Mouse (Mus musculus): ENCODE results near the gene Rps19bp1. TPM values are rescaled to one million over a fixed set of nuclear protein-coding genes. Genes with fewer than 3 reads are reported as not detected.

Rps19bp1 gene
- 52.0 and 55.4 TPM in 2 replicates for polyA plus RNA-seq (2012; rRNA removed)

DNA sequence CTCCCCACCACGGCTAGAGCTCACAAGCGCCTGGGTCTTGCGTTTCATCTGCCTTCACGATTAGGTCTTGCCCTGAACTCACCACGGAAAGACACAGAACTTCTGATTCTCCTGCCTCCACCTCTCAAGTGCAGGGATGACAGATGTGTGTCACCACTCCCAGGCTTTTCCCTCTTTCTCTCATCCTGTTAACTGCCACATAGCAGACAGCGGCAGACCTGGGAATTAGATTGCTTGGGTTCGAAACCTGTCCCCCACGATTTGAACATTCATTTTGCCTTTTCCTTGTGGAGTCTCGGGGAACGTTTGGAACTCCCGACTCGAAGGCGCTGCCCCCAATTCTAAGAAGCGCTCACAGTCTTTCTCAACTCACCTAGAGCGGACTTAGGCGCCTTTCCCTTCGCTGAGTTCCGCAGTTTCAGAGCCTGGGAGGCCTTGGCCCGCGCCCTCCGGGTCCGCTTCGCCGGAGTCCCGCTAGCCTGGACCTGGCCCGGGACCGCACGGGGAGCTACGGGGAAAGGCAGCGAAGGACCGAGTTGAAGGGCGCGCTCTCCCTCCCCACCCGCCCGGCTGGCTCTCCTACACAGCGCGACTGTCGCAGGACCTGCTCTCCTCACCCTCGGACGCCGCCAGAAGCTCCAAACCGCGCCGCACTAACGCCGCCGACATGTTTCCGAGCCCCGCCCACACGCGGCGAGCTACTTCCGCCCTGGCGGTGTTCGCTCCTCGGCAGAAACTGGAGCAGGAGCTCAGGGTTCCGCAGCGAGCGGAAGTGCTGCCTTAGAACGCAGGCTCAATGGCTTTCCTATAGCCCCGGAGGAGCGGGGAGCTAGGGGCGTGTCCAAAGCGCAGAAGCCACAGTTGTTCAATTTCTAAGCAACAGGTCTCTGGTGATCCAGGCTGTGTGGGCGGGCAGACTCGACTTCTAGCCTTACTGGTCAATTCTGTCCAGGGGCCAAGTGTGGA lies at the start of gene Rps19bp1:
Rps19bp1 (minus strand) TSS at position 706 of the 966 bp plus-strand sequence.

DNA sequence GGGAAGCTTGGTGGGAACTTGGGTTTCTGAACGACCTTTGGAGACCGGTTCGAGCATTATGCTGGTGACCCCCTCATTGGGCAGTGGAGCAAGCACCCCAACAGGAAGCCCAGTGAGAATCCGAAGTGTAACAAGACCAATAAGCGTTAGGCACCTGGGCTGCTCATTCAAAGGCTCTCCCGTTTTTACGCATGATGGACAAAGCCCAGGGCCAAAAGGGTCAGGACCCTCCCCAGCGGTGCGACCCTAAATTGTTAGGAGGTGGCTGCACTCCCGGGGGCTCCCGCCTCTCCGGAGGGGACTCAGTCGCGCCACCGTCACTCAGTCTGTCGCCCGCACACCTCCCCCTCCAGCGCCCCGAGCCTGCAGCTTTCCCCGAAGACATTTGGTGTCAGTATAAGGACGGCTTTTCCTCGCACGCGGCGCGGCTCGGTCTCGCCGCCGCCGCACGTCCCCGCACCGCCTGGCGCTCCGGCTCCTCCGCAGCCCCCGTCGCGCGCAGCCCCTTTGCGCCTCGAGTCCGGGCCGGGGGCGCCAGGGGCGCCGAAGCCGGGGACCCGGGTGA lies 22.8 kb upstream of the Rps19bp1 start, which contains the start of gene Cacna1i:
Cacna1i (plus strand) TSS at position 388 of the 565 bp plus-strand sequence.

GRCm38 (mm10) chr15:80254847-80255645 lies 9.1 kb downstream of the Rps19bp1 start, which contains the start of gene Atf4:
Gene Atf4 (plus strand): TSS chr15:80255184.

DNA sequence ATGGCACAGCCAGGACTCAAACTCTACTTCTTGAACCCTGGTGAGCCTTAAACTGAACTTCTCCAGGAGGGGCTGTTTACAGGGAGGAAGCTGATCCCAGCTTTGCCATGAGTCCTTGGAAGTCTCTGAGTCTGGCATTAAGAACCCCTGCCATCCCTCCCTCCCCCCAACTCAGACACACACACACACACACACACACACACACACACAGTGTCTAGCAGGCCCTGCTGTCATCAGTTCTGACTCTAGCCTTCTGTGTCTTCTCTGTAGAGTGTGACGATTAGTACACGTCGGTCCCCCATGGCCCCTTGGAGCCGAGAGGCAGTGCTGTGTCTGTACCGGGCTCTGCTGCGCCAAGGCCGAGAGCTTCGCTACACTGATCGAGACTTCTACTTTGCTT lies 28.6 kb downstream of the Rps19bp1 start, which contains the start of gene AC140267.1:
AC140267.1 (plus strand) TSS at position 301 of the 400 bp plus-strand sequence.

DNA sequence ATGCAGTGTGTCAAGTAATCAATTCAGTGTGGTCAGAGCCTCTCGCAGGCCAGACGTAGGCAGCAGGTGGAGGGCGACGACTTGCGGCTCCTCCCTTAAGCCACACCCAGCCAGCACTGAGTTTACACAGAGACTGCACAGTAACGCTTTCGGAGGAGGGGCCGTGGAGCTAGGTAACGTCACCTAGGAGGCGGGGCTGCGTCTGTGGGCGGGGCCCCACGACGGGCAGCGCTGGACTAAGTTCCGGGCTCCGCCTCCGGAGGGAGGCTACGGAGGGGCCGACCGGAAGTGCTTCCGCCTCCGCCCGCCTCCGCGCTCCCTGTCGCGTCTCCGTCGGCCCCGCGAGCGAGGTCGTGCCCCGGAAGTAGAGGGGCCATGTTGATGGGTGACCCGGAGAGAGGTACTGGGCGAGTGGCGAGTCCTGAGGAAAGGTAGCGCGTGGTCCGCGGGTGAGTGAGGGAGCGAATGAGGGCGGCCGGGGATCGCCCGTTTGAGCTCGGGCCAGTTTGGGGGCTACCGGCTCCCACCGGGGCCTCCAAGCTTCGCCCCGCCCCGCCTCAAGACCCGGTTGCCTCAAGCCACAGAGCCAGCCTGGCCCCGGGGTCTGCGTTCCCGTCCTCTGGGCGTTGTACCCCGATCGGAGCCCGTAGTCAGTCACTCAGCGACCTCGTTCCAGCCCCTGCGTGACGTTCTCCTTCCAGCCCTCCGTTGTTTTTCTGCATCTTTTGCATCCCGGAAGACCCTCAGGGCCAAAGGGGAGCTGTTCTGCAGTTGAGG lies 30.2 kb downstream of the Rps19bp1 start, which contains the start of gene Mief1:
Mief1 (plus strand) TSS at position 286 of the 777 bp plus-strand sequence.

Other genes starting within 250 kb of the Rps19bp1 start
- gene Pdgfb, start 249.3 kb downstream of the Rps19bp1 start, polyA plus RNA-seq (2012; rRNA removed) = 10.8 and 12.8 TPM in 2 replicates
- 48.6 and 57.1 TPM in 2 replicates for gene Syngr1, start 173.0 kb downstream of the Rps19bp1 start, polyA plus RNA-seq (2012; rRNA removed)
- 1,038 and 1,063 TPM in 2 replicates for gene Rpl3, start 172.4 kb downstream of the Rps19bp1 start, polyA plus RNA-seq (2012; rRNA removed)
- gene Tab1, start 131.2 kb downstream of the Rps19bp1 start, polyA plus RNA-seq (2012; rRNA removed) = 44.6 and 48.4 TPM in 2 replicates
- 41.9 and 43.1 TPM in 2 replicates for gene Mgat3, start 90.6 kb downstream of the Rps19bp1 start, polyA plus RNA-seq (2012; rRNA removed)
- 15.4 and 15.8 TPM in 2 replicates for gene Mief1, start 30.3 kb downstream of the Rps19bp1 start, polyA plus RNA-seq (2012; rRNA removed)
- gene AC140267.1, start 28.5 kb downstream of the Rps19bp1 start, polyA plus RNA-seq (2012; rRNA removed) = not detected in 2 replicates
- gene Atf4, start 9.1 kb downstream of the Rps19bp1 start, polyA plus RNA-seq (2012; rRNA removed) = 252 and 295 TPM in 2 replicates
- gene Cacna1i, start 22.9 kb upstream of the Rps19bp1 start, polyA plus RNA-seq (2012; rRNA removed) = 3.1 and 3.2 TPM in 2 replicates